Mouse (Mus musculus): ENCODE results near the gene Ncf4. TPM values are rescaled to one million over a fixed set of nuclear protein-coding genes. Genes with fewer than 3 reads are reported as not detected.

The Ncf4 gene
- polyA plus RNA-seq, 1 experiment, result 83.6 TPM

DNA sequence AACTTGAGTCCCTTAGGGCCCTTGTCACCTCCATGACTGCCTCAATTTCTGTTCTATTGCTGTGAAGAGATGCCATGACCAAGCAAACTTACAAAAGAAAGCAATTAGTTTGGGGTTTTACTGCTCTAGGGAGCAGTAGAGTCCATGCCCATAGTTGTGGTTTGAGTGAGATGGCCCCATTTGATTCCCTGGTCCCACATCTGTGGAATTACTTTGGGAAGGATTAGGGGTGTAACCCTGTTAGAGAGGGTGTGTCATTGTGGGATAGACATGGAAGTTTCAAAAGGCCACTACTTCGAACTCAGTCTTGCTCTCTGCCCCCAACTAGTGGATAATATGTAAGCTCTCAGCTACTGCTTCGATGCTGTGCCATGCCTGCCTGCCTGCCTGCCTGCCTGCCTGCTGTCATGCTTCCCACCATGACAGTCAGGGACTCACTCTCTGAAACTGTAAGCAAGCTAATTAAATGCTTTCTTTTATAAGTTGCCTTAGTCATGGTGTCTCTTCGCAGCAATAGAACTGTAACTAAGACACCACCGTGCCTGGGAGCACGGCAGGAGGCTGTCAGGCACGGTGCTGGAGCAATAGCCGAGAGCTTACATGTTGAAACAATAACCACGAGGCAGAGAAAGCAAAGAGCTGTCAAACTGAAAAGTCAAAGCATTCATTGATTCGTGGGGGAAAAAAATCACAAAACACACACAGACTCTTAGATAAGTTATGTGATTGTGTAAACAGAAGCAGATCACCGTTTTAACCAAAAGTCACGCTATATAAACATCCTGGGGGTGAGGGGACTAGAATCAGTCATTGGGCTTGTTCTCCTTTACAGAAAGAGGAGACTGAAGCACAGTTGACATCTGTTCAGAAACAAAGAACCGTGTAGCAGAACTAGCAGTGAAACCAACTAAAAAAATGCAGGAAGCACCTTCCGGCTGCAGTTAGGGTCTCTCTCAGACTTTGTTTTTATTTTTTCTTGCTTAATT is 13.0 kb upstream of the Ncf4 start:
- TF ChIP-seq FLI1 (IDR thresholded peaks at IDR 0.05; ENCODE audit: low read length) (no peak), GATA1 (IDR thresholded peaks at IDR 0.05; ENCODE audit: borderline replicate concordance, low read length) (no peak)
- Histone ChIP-seq H3K36me3 (replicated peaks; ENCODE audit: low read length) (no peaks in the 10 kb centered on the region), H3K4me3 (replicated peaks) (no peak overlapping the region), H3K9me3 (peaks cover 15% of the 10 kb centered on the region), H3K27me3 (replicated peaks) (peaks cover 28% of the 10 kb centered on the region), H3K4me1 (peaks cover 18% of the 10 kb centered on the region)

DNA sequence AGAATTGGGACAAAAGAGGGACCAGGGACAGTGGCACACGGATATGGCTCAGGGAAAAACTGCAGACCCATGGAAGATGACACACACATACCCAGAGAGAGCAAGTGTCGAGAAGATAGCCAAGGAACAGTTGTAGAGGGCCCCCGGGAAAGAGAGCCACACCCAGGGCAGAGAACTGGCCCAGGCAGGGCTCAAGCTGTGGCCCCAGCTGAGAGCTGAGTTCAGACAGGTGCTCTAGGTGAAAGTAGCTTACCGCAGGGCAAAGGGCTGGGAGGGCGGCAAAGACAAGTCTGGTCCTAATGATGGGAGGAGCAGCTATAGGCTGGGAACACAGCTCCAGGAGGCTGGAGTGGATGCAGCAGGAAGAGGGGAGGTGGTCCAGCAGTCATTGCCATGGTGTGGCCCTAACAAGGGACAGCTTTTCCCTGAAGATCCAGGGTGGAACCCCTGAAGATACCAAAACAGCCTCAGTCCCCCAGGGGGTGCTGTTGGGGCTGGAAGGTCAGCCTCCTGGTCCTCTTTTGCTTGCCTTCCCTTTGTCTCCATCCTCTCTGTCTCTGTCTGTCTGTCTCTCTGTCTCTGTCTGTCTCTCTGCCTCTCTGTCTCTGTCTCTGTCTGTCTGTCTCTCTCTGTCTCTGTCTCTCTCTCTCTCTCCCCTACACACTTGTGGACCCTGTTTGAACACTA is 9.6 kb upstream of the Ncf4 start:
- Histone ChIP-seq H3K27me3 (replicated peaks) (peaks cover 23% of the 10 kb centered on the region), H3K4me3 (replicated peaks) (no peak overlapping the region), H3K9me3 (peaks cover 15% of the 10 kb centered on the region), H3K4me1 (peaks cover 24% of the 10 kb centered on the region), H3K36me3 (replicated peaks; ENCODE audit: low read length) (no peaks in the 10 kb centered on the region)
- no peak for TF ChIP-seq GATA1 (IDR thresholded peaks at IDR 0.05; ENCODE audit: borderline replicate concordance, low read length)
- TF ChIP-seq FLI1 (IDR thresholded peaks at IDR 0.05; ENCODE audit: low read length), result no peak

DNA sequence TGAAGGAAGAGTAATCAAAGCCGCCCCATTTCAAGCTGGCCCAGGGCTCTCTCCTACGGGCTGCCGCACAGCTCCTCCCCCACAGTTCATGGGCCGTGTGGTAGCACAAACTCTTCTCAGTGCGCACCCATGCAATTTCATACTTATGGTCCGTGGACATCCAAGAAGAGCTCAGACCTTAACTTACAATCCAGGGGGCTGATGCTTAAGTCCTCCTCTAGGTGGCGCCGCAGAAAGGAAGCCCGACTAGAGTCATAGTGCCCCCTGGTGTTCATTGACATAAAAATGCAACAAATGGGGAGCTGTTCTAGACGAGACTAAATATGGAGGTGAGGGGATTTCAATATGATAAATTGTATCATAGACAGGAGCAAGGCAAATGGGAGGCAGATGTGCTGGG is 5.1 kb upstream of the Ncf4 start:
- peak overlapping the region; percentile 29 for H3K4me3 ChIP-seq (replicated peaks)
- H3K9me3 ChIP-seq, result no peaks in the 10 kb centered on the region
- TF ChIP-seq GATA1 (IDR thresholded peaks at IDR 0.05; ENCODE audit: borderline replicate concordance, low read length) (no peak), FLI1 (IDR thresholded peaks at IDR 0.05; ENCODE audit: low read length) (no peak)
- peaks cover 22% of the 10 kb centered on the region for H3K27me3 ChIP-seq (replicated peaks)
- H3K36me3 ChIP-seq (replicated peaks; ENCODE audit: low read length), result no peaks in the 10 kb centered on the region
- H3K4me1 ChIP-seq, result peaks cover 66% of the 10 kb centered on the region

- Histone ChIP-seq H3K4me3 (replicated peaks) (no peak overlapping the region), H3K36me3 (replicated peaks; ENCODE audit: low read length) (no peaks in the 10 kb centered on the region), H3K4me1 (peaks cover 70% of the 10 kb centered on the region), H3K27me3 (replicated peaks) (peaks cover 15% of the 10 kb centered on the region), H3K9me3 (no peaks in the 10 kb centered on the region)
- TF ChIP-seq FLI1 (IDR thresholded peaks at IDR 0.05; ENCODE audit: low read length) (no peak), GATA1 (IDR thresholded peaks at IDR 0.05; ENCODE audit: borderline replicate concordance, low read length) (no peak)
Measured at GRCm38 (mm10) chr15:78239956-78240617, 4.5 kb upstream of the Ncf4 start.

GRCm38 (mm10) chr15:78241335-78241734 is 3.3 kb upstream of the Ncf4 start:
- TF ChIP-seq GATA1 (IDR thresholded peaks at IDR 0.05; ENCODE audit: borderline replicate concordance, low read length) (no peak), FLI1 (IDR thresholded peaks at IDR 0.05; ENCODE audit: low read length) (no peak)
- H3K9me3 ChIP-seq, result no peaks in the 10 kb centered on the region
- H3K27me3 ChIP-seq (replicated peaks), result peaks cover 8% of the 10 kb centered on the region
- H3K4me3 ChIP-seq (replicated peaks), result no peak overlapping the region
- peaks cover under 1% of the 10 kb centered on the region for H3K36me3 ChIP-seq (replicated peaks; ENCODE audit: low read length)
- H3K4me1 ChIP-seq, result peaks cover 73% of the 10 kb centered on the region

DNA sequence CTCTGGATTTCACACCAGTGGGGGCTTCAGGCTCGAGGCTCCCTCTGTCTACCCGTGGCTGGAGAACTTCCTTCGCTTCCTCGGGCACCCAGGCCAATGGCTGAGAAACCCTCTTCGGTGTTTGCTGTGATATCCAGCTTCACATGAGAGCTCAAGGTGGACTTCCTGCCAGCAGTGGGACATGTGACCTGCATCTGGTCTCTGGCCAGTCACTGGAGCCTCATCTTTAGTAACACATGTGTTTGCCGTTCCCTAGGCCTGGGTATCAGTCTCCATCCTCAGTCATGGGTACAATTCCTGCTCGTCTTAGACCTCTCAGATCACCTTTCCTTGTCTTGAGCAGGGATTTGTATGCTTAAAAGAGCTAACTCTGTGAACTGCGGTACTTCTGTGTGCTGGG is 1.5 kb upstream of the Ncf4 start:
- TF ChIP-seq FLI1 (IDR thresholded peaks at IDR 0.05; ENCODE audit: low read length), result no peak
- no peak for TF ChIP-seq GATA1 (IDR thresholded peaks at IDR 0.05; ENCODE audit: borderline replicate concordance, low read length)
- Histone ChIP-seq H3K4me3 (replicated peaks) (peak overlapping the region; percentile 23), H3K9me3 (no peaks in the 10 kb centered on the region), H3K27me3 (replicated peaks) (peaks cover 5% of the 10 kb centered on the region), H3K4me1 (peaks cover 90% of the 10 kb centered on the region), H3K36me3 (replicated peaks; ENCODE audit: low read length) (peaks cover 16% of the 10 kb centered on the region)

- TF ChIP-seq GATA1 (IDR thresholded peaks at IDR 0.05; ENCODE audit: borderline replicate concordance, low read length), result no peak
- TF ChIP-seq FLI1 (IDR thresholded peaks at IDR 0.05; ENCODE audit: low read length), result no peak
- Histone ChIP-seq H3K4me3 (replicated peaks) (peak overlapping the region; percentile 92), H3K36me3 (replicated peaks; ENCODE audit: low read length) (peaks cover 22% of the 10 kb centered on the region), H3K27me3 (replicated peaks) (peaks cover 2% of the 10 kb centered on the region), H3K4me1 (peaks cover 97% of the 10 kb centered on the region), H3K9me3 (no peaks in the 10 kb centered on the region)
Measured at GRCm38 (mm10) chr15:78243774-78244173, 827 bp upstream of the Ncf4 start.

- peaks cover 48% of the 10 kb centered on the region for H3K36me3 ChIP-seq (replicated peaks; ENCODE audit: low read length)
- H3K4me3 ChIP-seq (replicated peaks), result peak overlapping the region; percentile 92
- peaks cover 95% of the 10 kb centered on the region for H3K4me1 ChIP-seq
- H3K9me3 ChIP-seq, result no peaks in the 10 kb centered on the region
- H3K27me3 ChIP-seq (replicated peaks), result no peaks in the 10 kb centered on the region
- TF ChIP-seq FLI1 (IDR thresholded peaks at IDR 0.05; ENCODE audit: low read length), result no peak
Measured at GRCm38 (mm10) chr15:78246143-78247116, 1.8 kb downstream of the Ncf4 start.

GRCm38 (mm10) chr15:78247659-78248058 is 3.1 kb downstream of the Ncf4 start:
- H3K36me3 ChIP-seq (replicated peaks; ENCODE audit: low read length), result peaks cover 60% of the 10 kb centered on the region
- peak overlapping the region; percentile 92 for H3K4me3 ChIP-seq (replicated peaks)
- no peaks in the 10 kb centered on the region for H3K9me3 ChIP-seq
- H3K4me1 ChIP-seq, result peaks cover 89% of the 10 kb centered on the region
- no peaks in the 10 kb centered on the region for H3K27me3 ChIP-seq (replicated peaks)
- TF ChIP-seq FLI1 (IDR thresholded peaks at IDR 0.05; ENCODE audit: low read length) (no peak), GATA1 (IDR thresholded peaks at IDR 0.05; ENCODE audit: borderline replicate concordance, low read length) (no peak)

Data from megakaryocyte, embryonic 14.5 days (primary cell).